Comparison of ENCODE assay signal across 12 mouse cellular contexts in genomic region chr12:10514278-10514677, GRCm38 (mm10).
A peak's percentile ranks its signal among the peaks of the same experiment; 100 is the strongest.
DNase-seq lines count a peak whose midpoint lies in the region; ATAC-seq and TF ChIP-seq lines count a peak whose summit lies in the region.
"Had no signal": no experiment of that assay in that cellular context is flagged by ENCODE, and none has a peak within 500 bp of the region (broad histone marks: within the 10 kb centered on the region; RNA-seq: fewer than 3 reads in every experiment).

No protein-coding gene starts in this region.

- no peak overlapping the region for H3K4me2 ChIP-seq in forebrain, postnatal 0 days (ENCODE audit: low read depth)
- H3K4me2 ChIP-seq in forebrain, embryonic 12.5 days: no peak overlapping the region
- H3K4me2 ChIP-seq: heart, embryonic 13.5 days had no signal

- no peaks in the 10 kb centered on the region for H3K36me3 ChIP-seq in forebrain, postnatal 0 days (ENCODE audit: insufficient read depth)
- H3K36me3 ChIP-seq in forebrain, embryonic 12.5 days (replicated peaks): no peaks in the 10 kb centered on the region
- H3K36me3 ChIP-seq: heart, embryonic 13.5 days had no signal

- no peak overlapping the region for H3K4me3 ChIP-seq in forebrain, postnatal 0 days (ENCODE audit: low read depth, low read length)
- no peak overlapping the region for H3K4me3 ChIP-seq in forebrain, embryonic 12.5 days (replicated peaks)
- H3K4me3 ChIP-seq: heart, embryonic 13.5 days had no signal

- 73% methylated on average over 8 of the region's 8 CpGs for WGBS in forebrain, postnatal 0 days
- 90% methylated on average over 8 of the region's 8 CpGs for WGBS in forebrain, embryonic 12.5 days

- 0 out of 2 replicates have a peak, but pooled peaks have one; percentile 16 for ATAC-seq in forebrain, postnatal 0 days
- no peak for ATAC-seq in forebrain, embryonic 12.5 days (ENCODE audit: low FRiP score)
- ATAC-seq: activated CD4-positive, CD25-positive, alpha-beta regulatory T cell, adult 4 months had no signal

- DNase-seq in forebrain, postnatal 0 days: no peak
- DNase-seq in urinary bladder, postnatal 36 days (ENCODE audit: low spot score in 2 of 2): peak; percentile 17 to 29
- no peak for DNase-seq in urinary bladder, adult 2 months (ENCODE audit: low spot score)
- DNase-seq in heart, postnatal 25 days (ENCODE audit: low spot score): peak; percentile 46
- DNase-seq in thymus, postnatal 10 days (ENCODE audit: low spot score in 2 of 2): no peak
- DNase-seq in spleen, postnatal 14 days (ENCODE audit: low spot score in 2 of 2): no peak
- no peak for DNase-seq in layer of hippocampus, postnatal 25 days (ENCODE audit: extremely low spot score in 1 of 2, low spot score in 1 of 2)
- DNase-seq: B cell, adult 2 months; thymus, postnatal 36 days had no signal

- H3K27ac ChIP-seq in forebrain, postnatal 0 days (ENCODE audit: low read depth, low read length): no peak overlapping the region
- H3K27ac ChIP-seq in forebrain, embryonic 12.5 days: no peak overlapping the region
- H3K27ac ChIP-seq: heart, embryonic 13.5 days had no signal

- intact Hi-C loops in heart, postnatal 25 days (cut with DNase I): no loop called here

- no peaks in the 10 kb centered on the region for H3K9me3 ChIP-seq in forebrain, postnatal 0 days (ENCODE audit: low read length)
- no peaks in the 10 kb centered on the region for H3K9me3 ChIP-seq in forebrain, embryonic 12.5 days

- no peaks in the 10 kb centered on the region for H3K4me1 ChIP-seq in forebrain, postnatal 0 days (ENCODE audit: insufficient read depth)
- no peaks in the 10 kb centered on the region for H3K4me1 ChIP-seq in forebrain, embryonic 12.5 days
- H3K4me1 ChIP-seq: heart, embryonic 13.5 days had no signal

- no peaks in the 10 kb centered on the region for H3K27me3 ChIP-seq in forebrain, postnatal 0 days (ENCODE audit: insufficient read depth, low read length)
- no peaks in the 10 kb centered on the region for H3K27me3 ChIP-seq in forebrain, embryonic 12.5 days
- H3K27me3 ChIP-seq: heart, embryonic 13.5 days had no signal

- no peak overlapping the region for H3K9ac ChIP-seq in forebrain, postnatal 0 days
- H3K9ac ChIP-seq in forebrain, embryonic 12.5 days: no peak overlapping the region
- H3K9ac ChIP-seq: heart, embryonic 13.5 days had no signal

- TF ChIP-seq CTCF in forebrain, postnatal 0 days (IDR thresholded peaks at IDR 0.05; ENCODE audit: low read depth): no peak

Comparison
In these comparisons a context has a peak if more than half of its experiments do, and no peak if none do; other contexts are left out.
1. DNase-seq: peak in urinary bladder, postnatal 36 days (2 of 2) and heart, postnatal 25 days (single experiment); none in forebrain, postnatal 0 days (single experiment), urinary bladder, adult 2 months (single experiment), thymus, postnatal 10 days (0 of 2), spleen, postnatal 14 days (0 of 2) and layer of hippocampus, postnatal 25 days (0 of 2).